Mouse (Mus musculus): ENCODE results near the gene Slc35e3. TPM values are rescaled to one million over a fixed set of nuclear protein-coding genes. Genes with fewer than 3 reads are reported as not detected.
"Not testable (repeated sequence)": the region's sequence is repeated elsewhere in the genome, so short reads cannot be mapped to it uniquely, and the experiment has no call there.

The Slc35e3 gene
- total RNA-seq, 2 experiments from 2014 or later = 10.5 to 14.4 TPM

GRCm38 (mm10) chr10:117749787-117750343, 3.7 kb upstream of the Slc35e3 start:
- DNase-seq = no peak

GRCm38 (mm10) chr10:117749050-117749686, 3.0 kb upstream of the Slc35e3 start:
- no peak for DNase-seq

- no peak for DNase-seq
These were observed 2.3 kb upstream of the Slc35e3 start for GRCm38 (mm10) chr10:117748276-117749049.

GRCm38 (mm10) chr10:117747711-117748110, 1.5 kb upstream of the Slc35e3 start:
- DNase-seq = no peak

- peak; percentile 33 for DNase-seq
These were observed 432 bp downstream of the Slc35e3 start for GRCm38 (mm10) chr10:117745570-117746296.

- DNase-seq = no peak
These were observed 2.2 kb downstream of the Slc35e3 start for GRCm38 (mm10) chr10:117743917-117744316.

GRCm38 (mm10) chr10:117743182-117743581, 3.0 kb downstream of the Slc35e3 start:
- DNase-seq = no peak

- DNase-seq = no peak
These were observed 3.5 kb downstream of the Slc35e3 start for GRCm38 (mm10) chr10:117742618-117743017.

GRCm38 (mm10) chr10:117741698-117742475, 4.3 kb downstream of the Slc35e3 start:
- DNase-seq = no peak

GRCm38 (mm10) chr10:117740921-117741320, 5.2 kb downstream of the Slc35e3 start:
- DNase-seq = no peak

- no peak for DNase-seq
These were observed 6.0 kb downstream of the Slc35e3 start for GRCm38 (mm10) chr10:117740171-117740570.

- DNase-seq = no peak
These were observed 6.6 kb downstream of the Slc35e3 start for GRCm38 (mm10) chr10:117739648-117739948.

GRCm38 (mm10) chr10:117738928-117739647, 7.1 kb downstream of the Slc35e3 start:
- DNase-seq = no peak

GRCm38 (mm10) chr10:117738140-117738921, 7.8 kb downstream of the Slc35e3 start:
- no peak for DNase-seq

- DNase-seq = not testable (repeated sequence)
These were observed 8.7 kb downstream of the Slc35e3 start for GRCm38 (mm10) chr10:117737498-117737897.

GRCm38 (mm10) chr10:117737075-117737474, 9.1 kb downstream of the Slc35e3 start:
- DNase-seq = no peak

GRCm38 (mm10) chr10:117736573-117736972, 9.6 kb downstream of the Slc35e3 start:
- no peak for DNase-seq

GRCm38 (mm10) chr10:117735396-117735795, 10.8 kb downstream of the Slc35e3 start:
- not testable (repeated sequence) for DNase-seq

GRCm38 (mm10) chr10:117734104-117734852, 11.9 kb downstream of the Slc35e3 start:
- peak; percentile 44 for DNase-seq

- DNase-seq = not testable (repeated sequence)
These were observed 12.5 kb downstream of the Slc35e3 start for GRCm38 (mm10) chr10:117733626-117734025.

Data from adrenal gland, postnatal 10 days (tissue).